Mouse (Mus musculus): Measurements from ENCODE around the gene 1700010B08Rik. TPM values are rescaled to one million over a fixed set of nuclear protein-coding genes. Genes with fewer than 3 reads are reported as not detected.
A peak's percentile ranks its signal among the peaks of the same experiment; 100 is the strongest.

1700010B08Rik gene
- polyA plus RNA-seq, 2 experiments, result not detected

DNA sequence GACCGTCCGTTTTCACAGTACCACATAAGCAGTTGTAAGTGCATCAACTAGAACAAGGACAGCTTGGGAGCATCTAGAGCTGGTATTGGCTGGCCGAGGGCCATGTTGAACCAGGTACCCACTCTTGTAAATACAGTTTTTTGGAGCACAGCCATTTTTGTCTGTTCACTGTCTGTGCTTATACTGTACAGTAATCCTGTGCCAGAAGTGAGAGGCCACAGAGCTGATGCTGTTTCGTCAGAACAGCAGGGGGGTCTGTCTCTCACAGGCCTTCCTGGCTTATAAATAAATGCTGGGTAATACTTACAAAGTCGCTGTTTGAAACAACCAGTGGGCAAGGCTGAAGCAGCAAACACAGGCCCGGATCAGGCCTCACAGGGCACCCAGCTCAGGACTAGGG, 27.5 kb upstream of the 1700010B08Rik start:
- no peak overlapping the region for H3K4me2 ChIP-seq (replicated peaks; ENCODE audit: low read depth, low read length, severe bottlenecking)
- DNase-seq (ENCODE audit: low spot score) (no peak), ATAC-seq (ENCODE audit: low FRiP score, low read depth) (no peak)
- no peaks in the 10 kb centered on the region for H3K9me3 ChIP-seq (ENCODE audit: control insufficient read depth, low read length)
- 80% methylated on average over 6 of the region's 6 CpGs for WGBS
- no peak for TF ChIP-seq POLR2A (IDR thresholded peaks at IDR 0.05; ENCODE audit: borderline replicate concordance, extremely low read depth, insufficient read depth, insufficient read length)
- H3K4me3 ChIP-seq (replicated peaks; ENCODE audit: low read length), result no peak overlapping the region
- no peak overlapping the region for H3K9ac ChIP-seq (ENCODE audit: low read depth, low read length, severe bottlenecking)
- no peak overlapping the region for H3K27ac ChIP-seq (replicated peaks; ENCODE audit: low read depth, low read length)
- no peaks in the 10 kb centered on the region for H3K4me1 ChIP-seq (ENCODE audit: control insufficient read depth, insufficient read depth, low read length)
- H3K36me3 ChIP-seq (ENCODE audit: control insufficient read depth, insufficient read depth, low read length), result peaks cover 58% of the 10 kb centered on the region
- no peaks in the 10 kb centered on the region for H3K27me3 ChIP-seq (ENCODE audit: control insufficient read depth, insufficient read depth, low read length)

DNA sequence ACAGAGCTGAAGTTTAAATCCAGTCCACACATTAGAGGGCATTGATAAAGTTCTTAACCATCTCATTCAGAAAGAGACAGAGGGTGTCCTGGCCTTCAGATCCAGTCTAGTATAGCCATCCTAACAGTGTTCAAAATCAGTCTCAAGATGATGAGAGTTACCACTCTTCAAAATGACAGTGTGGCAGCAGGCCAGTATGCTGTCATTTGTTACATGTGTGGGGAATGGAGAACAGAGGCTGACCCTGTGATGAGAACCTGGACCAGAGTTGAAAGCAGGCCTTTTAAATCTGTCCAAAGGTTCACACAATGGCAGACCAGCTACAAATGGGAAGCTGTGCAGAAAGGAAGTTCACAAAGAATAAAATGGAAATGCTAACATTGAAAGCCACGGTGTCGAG, 26.5 kb upstream of the 1700010B08Rik start:
- no peak overlapping the region for H3K9ac ChIP-seq (ENCODE audit: low read depth, low read length, severe bottlenecking)
- WGBS, result 91% methylated on average over 2 of the region's 2 CpGs
- H3K9me3 ChIP-seq (ENCODE audit: control insufficient read depth, low read length), result no peaks in the 10 kb centered on the region
- no peak for TF ChIP-seq POLR2A (IDR thresholded peaks at IDR 0.05; ENCODE audit: borderline replicate concordance, extremely low read depth, insufficient read depth, insufficient read length)
- ATAC-seq (ENCODE audit: low FRiP score, low read depth) (no peak), DNase-seq (ENCODE audit: low spot score) (no peak)
- H3K27me3 ChIP-seq (ENCODE audit: control insufficient read depth, insufficient read depth, low read length), result no peaks in the 10 kb centered on the region
- H3K4me3 ChIP-seq (replicated peaks; ENCODE audit: low read length), result no peak overlapping the region
- H3K27ac ChIP-seq (replicated peaks; ENCODE audit: low read depth, low read length), result no peak overlapping the region
- no peaks in the 10 kb centered on the region for H3K4me1 ChIP-seq (ENCODE audit: control insufficient read depth, insufficient read depth, low read length)
- H3K4me2 ChIP-seq (replicated peaks; ENCODE audit: low read depth, low read length, severe bottlenecking), result no peak overlapping the region
- peaks cover 67% of the 10 kb centered on the region for H3K36me3 ChIP-seq (ENCODE audit: control insufficient read depth, insufficient read depth, low read length)

DNA sequence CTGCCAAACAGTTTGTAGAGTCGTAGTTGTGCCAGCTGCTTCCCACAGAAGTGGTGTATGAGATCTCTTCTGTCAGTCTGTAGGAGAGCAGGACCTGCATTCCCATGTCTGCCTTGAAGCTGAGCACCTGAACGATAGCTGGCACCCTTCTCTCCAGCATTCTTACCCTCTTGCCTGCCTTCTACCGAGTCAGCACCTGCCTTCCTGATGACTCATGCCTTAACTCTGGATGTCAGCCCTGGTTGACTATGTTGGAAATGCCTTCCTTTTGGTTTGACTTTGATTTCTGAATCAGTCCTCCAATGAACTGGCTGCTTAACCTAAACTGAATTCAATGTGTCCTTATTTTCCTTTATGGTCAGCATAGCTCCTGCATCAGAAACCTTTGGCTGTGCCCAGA, 20.4 kb upstream of the 1700010B08Rik start:
- no peaks in the 10 kb centered on the region for H3K9me3 ChIP-seq (ENCODE audit: control insufficient read depth, low read length)
- no peak for DNase-seq (ENCODE audit: low spot score)

DNA sequence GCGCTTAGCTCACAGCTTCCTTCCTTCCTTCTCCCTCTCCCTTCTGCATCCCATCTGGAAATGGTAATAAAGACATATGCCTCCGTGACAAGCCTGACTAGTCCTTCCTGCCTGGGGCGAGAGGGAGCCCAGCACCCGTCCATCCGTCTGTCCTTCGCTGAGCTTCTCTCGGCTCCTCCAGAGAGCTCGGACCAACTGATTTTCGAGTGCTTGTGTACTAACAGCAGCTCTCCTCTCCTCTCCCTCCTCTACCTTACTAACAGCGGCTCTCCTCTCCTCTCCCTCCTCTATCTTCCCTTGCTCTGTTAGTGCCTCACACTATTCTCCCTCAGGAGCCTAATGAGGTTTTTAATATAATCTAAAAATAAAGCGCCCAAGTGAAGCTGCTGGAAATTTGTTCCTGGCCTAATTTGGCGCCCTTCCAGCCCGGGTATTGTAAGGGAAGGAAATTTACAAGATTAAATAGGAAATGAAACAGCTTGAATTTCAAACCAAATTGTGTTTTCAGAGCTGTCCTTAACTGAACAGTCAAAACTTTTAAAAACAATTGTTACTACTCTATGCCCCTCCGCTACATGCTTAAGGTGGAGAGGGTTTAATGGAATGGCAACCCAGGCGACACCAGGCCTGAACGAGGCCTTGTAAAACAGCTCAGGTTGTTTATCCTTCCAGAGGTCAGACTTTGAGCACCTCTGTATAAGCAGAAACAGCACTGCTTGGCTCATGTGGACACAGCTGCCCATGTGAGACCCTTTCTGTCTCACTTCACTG, 16.9 kb upstream of the 1700010B08Rik start:
- Histone ChIP-seq H3K9me3 (ENCODE audit: control insufficient read depth, low read length) (no peaks in the 10 kb centered on the region), H3K4me3 (replicated peaks; ENCODE audit: low read length) (no peak overlapping the region), H3K27ac (replicated peaks; ENCODE audit: low read depth, low read length) (peak overlapping the region; percentile 43), H3K36me3 (ENCODE audit: control insufficient read depth, insufficient read depth, low read length) (peaks cover 64% of the 10 kb centered on the region), H3K4me2 (replicated peaks; ENCODE audit: low read depth, low read length, severe bottlenecking) (no peak overlapping the region), H3K9ac (ENCODE audit: low read depth, low read length, severe bottlenecking) (no peak overlapping the region), H3K27me3 (ENCODE audit: control insufficient read depth, insufficient read depth, low read length) (no peaks in the 10 kb centered on the region), H3K4me1 (ENCODE audit: control insufficient read depth, insufficient read depth, low read length) (peaks cover 17% of the 10 kb centered on the region)
- 26% methylated on average over 16 of the region's 16 CpGs for WGBS
- DNase-seq (ENCODE audit: low spot score), result peak; percentile 32
- TF ChIP-seq POLR2A (IDR thresholded peaks at IDR 0.05; ENCODE audit: borderline replicate concordance, extremely low read depth, insufficient read depth, insufficient read length), result no peak
- ATAC-seq (ENCODE audit: low FRiP score, low read depth), result peak; percentile 41; the same call in 1 of the 2 replicates

More for the DNA sequence above, 20.4 kb upstream of the 1700010B08Rik start:
- H3K27me3 ChIP-seq (ENCODE audit: control insufficient read depth, insufficient read depth, low read length), result no peaks in the 10 kb centered on the region
- H3K4me1 ChIP-seq (ENCODE audit: control insufficient read depth, insufficient read depth, low read length), result peaks cover 17% of the 10 kb centered on the region
- H3K9ac ChIP-seq (ENCODE audit: low read depth, low read length, severe bottlenecking), result no peak overlapping the region
- no peak for ATAC-seq (ENCODE audit: low FRiP score, low read depth)
- no peak overlapping the region for H3K4me2 ChIP-seq (replicated peaks; ENCODE audit: low read depth, low read length, severe bottlenecking)
- WGBS, result 72% methylated on average over 3 of the region's 3 CpGs
- H3K27ac ChIP-seq (replicated peaks; ENCODE audit: low read depth, low read length), result no peak overlapping the region
- peaks cover 76% of the 10 kb centered on the region for H3K36me3 ChIP-seq (ENCODE audit: control insufficient read depth, insufficient read depth, low read length)
- no peak overlapping the region for H3K4me3 ChIP-seq (replicated peaks; ENCODE audit: low read length)
- no peak for TF ChIP-seq POLR2A (IDR thresholded peaks at IDR 0.05; ENCODE audit: borderline replicate concordance, extremely low read depth, insufficient read depth, insufficient read length)

DNA sequence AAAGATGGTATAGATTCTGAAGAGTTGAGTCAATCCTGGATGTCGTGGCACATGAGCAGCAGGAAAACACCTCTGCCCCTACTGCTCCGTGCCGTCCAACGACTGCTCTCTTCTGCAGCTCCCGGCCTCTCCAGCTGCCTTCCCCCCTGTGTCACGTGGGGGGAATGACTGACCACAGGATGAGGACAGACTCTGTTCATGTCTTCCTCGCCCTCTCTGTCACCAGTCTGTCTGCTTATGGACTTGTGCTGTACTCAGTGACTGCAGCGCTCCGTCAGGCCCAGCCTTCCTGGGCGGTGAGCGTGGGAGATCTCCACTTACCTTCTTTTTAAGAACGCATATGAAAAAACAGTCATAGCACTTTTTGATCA, 16.4 kb upstream of the 1700010B08Rik start:
- H3K27ac ChIP-seq (replicated peaks; ENCODE audit: low read depth, low read length), result peak overlapping the region; percentile 43
- TF ChIP-seq POLR2A (IDR thresholded peaks at IDR 0.05; ENCODE audit: borderline replicate concordance, extremely low read depth, insufficient read depth, insufficient read length), result no peak
- no peak overlapping the region for H3K9ac ChIP-seq (ENCODE audit: low read depth, low read length, severe bottlenecking)
- peaks cover 61% of the 10 kb centered on the region for H3K36me3 ChIP-seq (ENCODE audit: control insufficient read depth, insufficient read depth, low read length)
- no peak for ATAC-seq (ENCODE audit: low FRiP score, low read depth)
- no peak for DNase-seq (ENCODE audit: low spot score)
- H3K4me2 ChIP-seq (replicated peaks; ENCODE audit: low read depth, low read length, severe bottlenecking), result no peak overlapping the region
- WGBS, result 52% methylated on average over 12 of the region's 12 CpGs
- peaks cover 17% of the 10 kb centered on the region for H3K4me1 ChIP-seq (ENCODE audit: control insufficient read depth, insufficient read depth, low read length)
- H3K4me3 ChIP-seq (replicated peaks; ENCODE audit: low read length), result no peak overlapping the region
- no peaks in the 10 kb centered on the region for H3K27me3 ChIP-seq (ENCODE audit: control insufficient read depth, insufficient read depth, low read length)
- H3K9me3 ChIP-seq (ENCODE audit: control insufficient read depth, low read length), result no peaks in the 10 kb centered on the region

Measured in limb, embryonic 14.5 days (tissue).